Mouse (Mus musculus): ENCODE results near the gene Foxb1.

The Foxb1 gene

GRCm38 (mm10) chr9:69757254-69757653 is 3.5 kb downstream of the Foxb1 start:
- no peak for DNase-seq (ENCODE audit: low spot score)

GRCm38 (mm10) chr9:69756456-69756855 is 4.3 kb downstream of the Foxb1 start:
- DNase-seq (ENCODE audit: low spot score) = no peak

- DNase-seq (ENCODE audit: low spot score) = no peak
Measured at GRCm38 (mm10) chr9:69756041-69756440, 4.7 kb downstream of the Foxb1 start.

- no peak for DNase-seq (ENCODE audit: low spot score)
Measured at GRCm38 (mm10) chr9:69755157-69755556, 5.6 kb downstream of the Foxb1 start.

- no peak for DNase-seq (ENCODE audit: low spot score)
Measured at GRCm38 (mm10) chr9:69754712-69755111, 6.0 kb downstream of the Foxb1 start.

GRCm38 (mm10) chr9:69754291-69754690 is 6.4 kb downstream of the Foxb1 start:
- DNase-seq (ENCODE audit: low spot score) = no peak

GRCm38 (mm10) chr9:69747971-69748370 is 12.8 kb downstream of the Foxb1 start:
- no peak for DNase-seq (ENCODE audit: low spot score)

- DNase-seq (ENCODE audit: low spot score) = no peak
Measured at GRCm38 (mm10) chr9:69728736-69729135, 32.0 kb downstream of the Foxb1 start.

- no peak for DNase-seq (ENCODE audit: low spot score)
Measured at GRCm38 (mm10) chr9:69718431-69718830, 42.3 kb downstream of the Foxb1 start.

GRCm38 (mm10) chr9:69716364-69716763 is 44.4 kb downstream of the Foxb1 start:
- DNase-seq (ENCODE audit: low spot score) = no peak

- no peak for DNase-seq (ENCODE audit: low spot score)
Measured at GRCm38 (mm10) chr9:69715445-69715844, 45.3 kb downstream of the Foxb1 start.

- DNase-seq (ENCODE audit: low spot score) = no peak
Measured at GRCm38 (mm10) chr9:69714346-69714745, 46.4 kb downstream of the Foxb1 start.

- DNase-seq (ENCODE audit: low spot score) = no peak
Measured at GRCm38 (mm10) chr9:69713577-69714327, 47.0 kb downstream of the Foxb1 start.

- no peak for DNase-seq (ENCODE audit: low spot score)
Measured at GRCm38 (mm10) chr9:69712714-69713525, 47.8 kb downstream of the Foxb1 start.
